Mouse (Mus musculus) kidney, postnatal 0 days (tissue): Measurements from ENCODE around the gene Flot2. TPM values are rescaled to one million over a fixed set of nuclear protein-coding genes. Genes with fewer than 3 reads are reported as not detected.

ENCODE experiments used
- ATAC-seq: fragments of 200-750 bp; cut with Nextera tagmentation; replicated peaks from 2 replicates; pipeline ENCODE4 v1.8.0; 2017; ENCODE audit warnings: low read depth, moderate number of reproducible peaks, moderate TSS enrichment, moderate library complexity; ENCODE audit not compliant: low FRiP score
- DNase-seq: peaks from one replicate; pipeline ENCODE4 v3.0.0-alpha.2; 2016; ENCODE audit warnings: low spot score
- H3K27ac ChIP-seq: fragments of 300-500 bp; sonication (generic); 2 replicates; pipeline ENCODE4 v1.5.1; 2014; ENCODE audit warnings: mild to moderate bottlenecking
- H3K27me3 ChIP-seq: fragments of 300-500 bp; sonication (generic); 2 replicates; pipeline ENCODE4 v1.6.1; 2014; ENCODE audit warnings: low read length, mixed read lengths; ENCODE audit not compliant: insufficient read depth
- H3K36me3 ChIP-seq: fragments of 300-500 bp; sonication (generic); 2 replicates; pipeline ENCODE4 v1.6.1; 2014; ENCODE audit warnings: low read length, mixed read lengths; ENCODE audit not compliant: insufficient read depth
- H3K4me1 ChIP-seq: fragments of 300-500 bp; sonication (generic); replicated peaks from 2 replicates; pipeline ENCODE4 v1.6.1; 2014; ENCODE audit warnings: antibody characterized with exemption, low read length, mixed read lengths; ENCODE audit not compliant: insufficient read depth
- H3K4me2 ChIP-seq: fragments of 300-500 bp; sonication (generic); 2 replicates; pipeline ENCODE4 v1.6.1; 2014; ENCODE audit warnings: mild to moderate bottlenecking, low read length, moderate library complexity, mixed read lengths
- H3K4me3 ChIP-seq: fragments of 300-500 bp; sonication (generic); replicated peaks from 2 replicates; pipeline ENCODE4 v1.5.1; 2014; ENCODE audit warnings: low read depth, low read length
- H3K9ac ChIP-seq: fragments of 300-500 bp; sonication (generic); 2 replicates; pipeline ENCODE4 v1.6.1; 2014; ENCODE audit warnings: low read depth, low read length
- H3K9me3 ChIP-seq: fragments of 300-500 bp; sonication (generic); replicated peaks from 2 replicates; pipeline ENCODE4 v1.6.1; 2016; ENCODE audit warnings: low read length, inconsistent platforms, mixed read lengths
- CTCF ChIP-seq: IDR thresholded peaks from 2 replicates; pipeline ENCODE4 v1.5.1; 2016; ENCODE audit warnings: antibody characterized with exemption, low read depth, mild to moderate bottlenecking, moderate library complexity
- WGBS: fragments of 180-500 bp; shearing (Covaris S2); extraction: QIAGEN DNeasy Blood & Tissue Kit; methylation state at CpG from one replicate; pipeline ENCODE4 v1.1.7; 2014; 5-methylcytosine and 5-hydroxymethylcytosine counted together
- polyA plus RNA-seq: library from polyadenylated mRNA; unstranded; fragments of >200 nt; fragmentation: Nextera tagmentation; extraction: Ambion mirVana; gene quantifications from 2 replicates; pipeline ENCODE4 v1.2.1, GENCODE M21; 2015

Flot2 gene
- polyA plus RNA-seq, 1 experiment from 2014 or later, result 38.5 TPM

DNA sequence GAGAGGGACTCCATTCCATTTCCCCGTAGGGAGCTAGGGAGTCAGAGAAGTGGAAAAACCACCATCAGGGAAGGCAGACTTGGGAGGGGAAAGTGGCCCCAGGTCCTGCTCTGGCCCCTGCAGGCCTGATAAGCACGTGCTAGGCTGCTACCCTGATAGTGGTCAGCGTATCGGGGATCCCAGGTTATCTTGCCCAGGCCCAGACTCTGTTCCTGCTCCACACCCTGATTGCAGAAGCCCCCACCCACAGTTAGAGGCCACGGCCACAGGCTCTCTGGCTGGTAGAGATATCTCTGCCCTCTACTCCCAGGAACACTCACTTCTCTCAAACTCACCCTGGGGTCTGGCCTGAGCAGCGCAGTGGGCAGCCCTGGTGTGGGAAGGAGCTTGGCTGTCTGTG lies 31.9 kb downstream of the Flot2 start:
- Histone ChIP-seq H3K36me3 (peaks cover 12% of the 10 kb centered on the region), H3K4me2 (no peak overlapping the region), H3K27ac (no peak overlapping the region), H3K9me3 (no peaks in the 10 kb centered on the region), H3K4me3 (no peak overlapping the region), H3K9ac (no peak overlapping the region), H3K27me3 (no peaks in the 10 kb centered on the region), H3K4me1 (no peaks in the 10 kb centered on the region)
- WGBS, result 87% methylated on average over 6 of the region's 6 CpGs
- no peak for TF ChIP-seq CTCF
- DNase-seq (no peak), ATAC-seq (no peak)

DNA sequence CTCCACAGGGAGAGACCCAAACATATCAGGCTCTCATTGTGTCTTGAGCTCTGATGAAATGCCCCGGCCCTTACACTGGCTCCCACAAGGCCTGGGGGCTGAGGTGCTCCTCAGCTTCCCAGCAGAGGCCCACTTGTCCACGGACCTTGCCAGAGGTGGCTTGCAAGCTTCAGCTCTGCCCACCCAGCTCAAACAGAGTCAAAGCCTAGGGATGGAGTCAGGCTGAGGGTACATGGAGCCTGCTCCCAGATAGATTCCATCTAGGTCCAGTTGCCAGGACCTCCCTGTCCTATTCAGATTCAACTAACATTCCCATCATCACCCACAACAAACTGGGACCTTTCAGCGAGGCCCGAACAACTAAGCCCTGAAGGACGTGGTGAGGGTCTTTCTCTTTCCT lies 34.2 kb downstream of the Flot2 start:
- Histone ChIP-seq H3K4me3 (no peak overlapping the region), H3K27me3 (no peaks in the 10 kb centered on the region), H3K4me1 (no peaks in the 10 kb centered on the region), H3K9me3 (no peaks in the 10 kb centered on the region), H3K36me3 (peaks cover 15% of the 10 kb centered on the region), H3K9ac (no peak overlapping the region), H3K4me2 (no peak overlapping the region), H3K27ac (no peak overlapping the region)
- no peak for DNase-seq
- TF ChIP-seq CTCF, result no peak
- no peak for ATAC-seq
- WGBS, result 87% methylated on average over 5 of the region's 5 CpGs

DNA sequence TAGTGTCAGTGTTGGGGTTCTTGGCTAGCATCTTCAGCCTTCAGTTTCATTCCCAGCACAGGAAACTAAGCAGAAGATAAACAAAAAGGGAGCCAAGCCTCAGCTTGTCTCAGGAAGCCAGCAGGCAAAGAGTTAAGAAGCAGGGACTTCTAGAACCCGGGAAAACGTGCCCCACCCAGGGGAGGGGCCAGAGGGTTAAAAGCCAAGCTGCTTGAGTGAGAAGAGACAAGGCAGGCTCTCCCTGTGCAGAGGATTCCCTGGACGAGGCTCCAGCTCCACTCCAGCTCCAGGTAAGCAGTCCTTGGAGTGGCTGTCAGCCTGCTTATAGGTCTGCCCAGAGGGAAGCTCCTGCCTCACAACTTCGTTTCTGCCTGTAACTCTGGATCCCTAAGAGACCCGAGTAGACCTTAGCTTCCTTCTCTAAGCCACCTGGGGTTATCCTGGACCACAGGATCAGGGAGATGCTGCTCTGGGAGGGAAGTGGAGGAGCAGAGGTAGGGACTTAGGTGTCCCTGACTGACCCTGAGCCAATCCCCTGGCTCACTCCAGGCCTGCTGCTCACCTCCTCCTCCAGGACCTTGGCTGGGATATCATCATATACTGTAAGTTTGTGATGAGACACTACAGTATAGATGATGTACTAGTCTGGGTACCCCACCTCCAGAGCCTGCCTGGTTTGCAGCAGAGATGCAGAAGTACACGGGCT lies 34.8 kb downstream of the Flot2 start:
- H3K4me1 ChIP-seq, result no peaks in the 10 kb centered on the region
- peaks cover 15% of the 10 kb centered on the region for H3K36me3 ChIP-seq
- H3K27ac ChIP-seq, result no peak overlapping the region
- no peak for TF ChIP-seq CTCF
- no peaks in the 10 kb centered on the region for H3K9me3 ChIP-seq
- H3K4me2 ChIP-seq, result no peak overlapping the region
- H3K9ac ChIP-seq, result no peak overlapping the region
- WGBS, result 30% methylated on average over 6 of the region's 6 CpGs
- H3K27me3 ChIP-seq, result no peaks in the 10 kb centered on the region
- H3K4me3 ChIP-seq, result no peak overlapping the region
- ATAC-seq (no peak), DNase-seq (no peak)

DNA sequence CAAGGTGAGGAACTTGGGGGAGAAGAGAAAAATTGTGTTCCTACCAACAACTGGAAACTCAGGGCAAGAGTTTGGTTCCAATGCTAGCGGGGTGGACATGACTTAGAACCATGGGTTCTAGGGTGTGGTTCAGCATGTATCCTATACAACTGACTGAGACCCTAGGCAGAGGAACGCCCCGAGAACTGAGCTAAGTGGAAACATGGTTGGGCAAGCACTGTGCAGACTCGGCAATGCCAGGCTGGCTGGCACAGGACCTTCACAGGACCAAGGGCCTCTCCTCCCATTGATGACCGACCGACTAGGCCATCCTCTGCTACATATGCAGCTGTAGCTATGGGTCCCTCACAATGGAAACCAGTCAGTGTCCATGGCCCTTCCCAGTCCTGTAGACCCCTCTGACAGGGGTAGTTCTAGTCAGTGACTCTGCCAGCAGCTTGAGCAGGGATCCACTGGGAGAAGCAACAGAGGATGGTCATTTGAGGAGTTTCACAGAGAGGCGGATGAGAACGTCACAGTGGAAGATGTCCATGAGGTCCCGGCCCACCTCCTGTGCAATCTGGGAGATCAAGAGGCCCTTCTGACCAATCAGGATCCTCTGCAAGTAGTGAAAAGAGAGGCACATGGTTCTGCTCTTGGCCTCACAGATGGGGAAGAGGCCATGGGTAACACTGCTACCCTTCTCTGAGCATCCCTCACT lies 36.0 kb downstream of the Flot2 start:
- Histone ChIP-seq H3K4me2 (no peak overlapping the region), H3K27ac (no peak overlapping the region), H3K4me1 (no peaks in the 10 kb centered on the region), H3K36me3 (peaks cover 15% of the 10 kb centered on the region), H3K27me3 (no peaks in the 10 kb centered on the region), H3K9ac (no peak overlapping the region), H3K9me3 (no peaks in the 10 kb centered on the region), H3K4me3 (no peak overlapping the region)
- 92% methylated on average over 9 of the region's 9 CpGs for WGBS
- TF ChIP-seq CTCF, result no peak
- no peak for ATAC-seq
- no peak for DNase-seq

DNA sequence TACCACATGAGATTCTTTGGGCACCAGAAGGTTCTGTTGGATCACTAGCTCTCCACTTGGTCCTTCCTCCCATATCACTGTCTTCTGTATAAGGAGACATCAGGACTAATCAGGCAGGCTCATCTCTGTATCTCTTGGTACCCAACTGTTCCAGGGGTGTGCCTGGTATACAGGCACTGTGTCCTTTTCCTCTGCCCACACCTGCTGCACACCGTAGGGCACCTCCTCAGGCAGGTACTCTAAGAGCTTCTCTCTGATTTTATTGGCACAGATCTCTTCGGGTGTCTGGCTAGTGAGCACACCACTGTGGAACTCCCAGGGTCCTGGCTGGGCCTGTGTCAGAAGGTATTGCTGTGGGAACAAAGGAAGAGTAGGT lies 36.5 kb downstream of the Flot2 start:
- DNase-seq (no peak), ATAC-seq (no peak)
- 95% methylated on average over 2 of the region's 2 CpGs for WGBS
- H3K4me1 ChIP-seq, result no peaks in the 10 kb centered on the region
- TF ChIP-seq CTCF, result no peak
- no peaks in the 10 kb centered on the region for H3K9me3 ChIP-seq
- no peaks in the 10 kb centered on the region for H3K27me3 ChIP-seq
- H3K27ac ChIP-seq, result no peak overlapping the region
- no peak overlapping the region for H3K4me3 ChIP-seq
- H3K9ac ChIP-seq, result no peak overlapping the region
- H3K4me2 ChIP-seq, result no peak overlapping the region
- H3K36me3 ChIP-seq, result peaks cover 15% of the 10 kb centered on the region

DNA sequence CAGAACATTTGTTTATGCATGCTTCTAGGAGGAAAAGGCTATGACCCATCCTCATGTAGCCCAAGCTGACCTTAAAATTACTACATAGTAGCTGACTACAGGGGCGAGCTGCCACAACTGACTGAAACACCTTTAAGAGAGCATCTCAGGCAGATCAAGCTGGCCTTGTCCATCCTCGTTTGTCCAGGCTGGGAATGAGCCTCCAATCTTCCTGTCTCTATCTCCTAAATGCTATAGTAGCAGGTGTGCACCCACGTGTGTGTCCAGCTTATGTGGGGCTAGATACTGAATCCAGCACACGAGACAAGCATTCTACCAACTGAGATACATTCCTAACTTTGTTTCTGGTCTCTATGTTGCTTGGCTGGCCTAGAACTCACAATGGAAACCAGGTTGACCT lies 36.9 kb downstream of the Flot2 start:
- DNase-seq, result no peak
- no peaks in the 10 kb centered on the region for H3K9me3 ChIP-seq
- no peak overlapping the region for H3K27ac ChIP-seq
- H3K36me3 ChIP-seq, result peaks cover 15% of the 10 kb centered on the region
- H3K4me2 ChIP-seq, result no peak overlapping the region
- TF ChIP-seq CTCF, result no peak
- no peak overlapping the region for H3K4me3 ChIP-seq
- WGBS, result 87% methylated on average over 4 of the region's 4 CpGs
- H3K4me1 ChIP-seq, result 0 out of 2 replicates have a peak, but pooled peaks cover 3% of the 10 kb centered on the region
- ATAC-seq, result no peak
- H3K27me3 ChIP-seq, result no peaks in the 10 kb centered on the region
- H3K9ac ChIP-seq, result no peak overlapping the region
